ENCODE assay signal across 30 mouse cellular contexts in the genomic region with DNA sequence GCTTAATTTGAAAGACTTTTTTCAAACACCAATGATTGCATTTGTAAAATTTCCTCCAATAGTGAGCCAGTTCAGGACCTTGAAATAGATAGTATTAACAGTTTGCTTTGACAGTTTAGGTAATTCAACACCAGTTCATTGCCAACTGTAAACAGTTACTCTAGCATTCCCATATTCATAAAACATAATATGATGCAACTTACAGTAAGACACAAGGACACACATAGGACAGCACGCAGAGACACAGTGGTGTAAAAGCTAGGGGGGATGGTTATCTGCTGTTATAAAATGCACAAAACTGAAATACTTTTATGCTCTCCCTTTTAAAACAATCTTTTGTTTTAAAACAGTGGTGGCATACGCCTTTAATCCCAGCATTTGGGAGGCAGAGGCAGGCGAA.
"Had no signal": no experiment of that assay in that cellular context is flagged by ENCODE, and none has a peak within 500 bp of the region (broad histone marks: within the 10 kb centered on the region; RNA-seq: fewer than 3 reads in every experiment).

No protein-coding gene starts in this region.

- H3K9ac ChIP-seq: limb, embryonic 12.5 days; limb, embryonic 13.5 days; limb, embryonic 15.5 days; liver, embryonic 12.5 days; liver, embryonic 13.5 days; liver, embryonic 14.5 days; liver, embryonic 15.5 days; liver, postnatal 0 days; lung, embryonic 14.5 days; lung, embryonic 15.5 days; midbrain, embryonic 12.5 days; midbrain, embryonic 13.5 days; midbrain, embryonic 15.5 days had no signal

- H3K4me1 ChIP-seq: limb, embryonic 10.5 days; limb, embryonic 12.5 days; limb, embryonic 15.5 days; liver, embryonic 12.5 days; liver, embryonic 13.5 days; liver, embryonic 15.5 days; lung, embryonic 15.5 days; megakaryocyte, embryonic 14.5 days; midbrain, embryonic 10.5 days; midbrain, embryonic 12.5 days; midbrain, embryonic 15.5 days had no signal

- H3K4me2 ChIP-seq: limb, embryonic 12.5 days; limb, embryonic 13.5 days; limb, embryonic 15.5 days; liver, embryonic 11.5 days; liver, embryonic 12.5 days; liver, embryonic 13.5 days; liver, embryonic 15.5 days; lung, embryonic 14.5 days; lung, embryonic 15.5 days; midbrain, embryonic 11.5 days; midbrain, embryonic 12.5 days; midbrain, embryonic 13.5 days; midbrain, embryonic 15.5 days had no signal

- H3K36me3 ChIP-seq: limb, embryonic 10.5 days; limb, embryonic 12.5 days; limb, embryonic 13.5 days; limb, embryonic 15.5 days; liver, embryonic 12.5 days; liver, embryonic 13.5 days; liver, embryonic 15.5 days; lung, embryonic 15.5 days; midbrain, embryonic 10.5 days; midbrain, embryonic 12.5 days; midbrain, embryonic 13.5 days; midbrain, embryonic 15.5 days had no signal

- H3K9me3 ChIP-seq: limb, embryonic 10.5 days; limb, embryonic 12.5 days; limb, embryonic 13.5 days; limb, embryonic 15.5 days; liver, embryonic 12.5 days; liver, embryonic 13.5 days; liver, embryonic 15.5 days; lung, embryonic 15.5 days; megakaryocyte, embryonic 14.5 days; midbrain, embryonic 10.5 days; midbrain, embryonic 12.5 days; midbrain, embryonic 13.5 days; midbrain, embryonic 15.5 days had no signal

- ATAC-seq: liver, embryonic 12.5 days; liver, postnatal 0 days; lung, postnatal 0 days; midbrain, embryonic 13.5 days; midbrain, embryonic 15.5 days; midbrain, embryonic 16.5 days had no signal

- H3K27me3 ChIP-seq: limb, embryonic 12.5 days; limb, embryonic 13.5 days; limb, embryonic 15.5 days; liver, embryonic 12.5 days; liver, embryonic 13.5 days; liver, embryonic 15.5 days; lung, embryonic 15.5 days; megakaryocyte, embryonic 14.5 days; midbrain, embryonic 12.5 days; midbrain, embryonic 13.5 days; midbrain, embryonic 15.5 days had no signal

- H3K4me3 ChIP-seq: limb, embryonic 10.5 days; limb, embryonic 12.5 days; limb, embryonic 13.5 days; limb, embryonic 15.5 days; liver, embryonic 12.5 days; liver, embryonic 13.5 days; liver, embryonic 15.5 days; lung, embryonic 15.5 days; megakaryocyte, embryonic 14.5 days; midbrain, embryonic 10.5 days; midbrain, embryonic 12.5 days; midbrain, embryonic 13.5 days; midbrain, embryonic 15.5 days had no signal

- H3K27ac ChIP-seq: limb, embryonic 10.5 days; limb, embryonic 12.5 days; limb, embryonic 13.5 days; limb, embryonic 15.5 days; liver, embryonic 12.5 days; liver, embryonic 13.5 days; liver, embryonic 14.5 days; liver, embryonic 15.5 days; lung, embryonic 15.5 days; macrophage; midbrain, embryonic 10.5 days; midbrain, embryonic 12.5 days; midbrain, embryonic 13.5 days; midbrain, embryonic 15.5 days had no signal

- DNase-seq: left cerebral cortex, postnatal 4 days; liver; liver, embryonic 13.5 days; liver, postnatal 0 days; lung, adult 18-20 months; lung, adult 2 months; lung, embryonic 14.5 days; lung, postnatal 10 days; lung, postnatal 14 days; lung, postnatal 36 days; lung, postnatal 4 days; midbrain, embryonic 14.5 days had no signal
